Comparison of ENCODE assay signal across 22 mouse cellular contexts in the genomic region with DNA sequence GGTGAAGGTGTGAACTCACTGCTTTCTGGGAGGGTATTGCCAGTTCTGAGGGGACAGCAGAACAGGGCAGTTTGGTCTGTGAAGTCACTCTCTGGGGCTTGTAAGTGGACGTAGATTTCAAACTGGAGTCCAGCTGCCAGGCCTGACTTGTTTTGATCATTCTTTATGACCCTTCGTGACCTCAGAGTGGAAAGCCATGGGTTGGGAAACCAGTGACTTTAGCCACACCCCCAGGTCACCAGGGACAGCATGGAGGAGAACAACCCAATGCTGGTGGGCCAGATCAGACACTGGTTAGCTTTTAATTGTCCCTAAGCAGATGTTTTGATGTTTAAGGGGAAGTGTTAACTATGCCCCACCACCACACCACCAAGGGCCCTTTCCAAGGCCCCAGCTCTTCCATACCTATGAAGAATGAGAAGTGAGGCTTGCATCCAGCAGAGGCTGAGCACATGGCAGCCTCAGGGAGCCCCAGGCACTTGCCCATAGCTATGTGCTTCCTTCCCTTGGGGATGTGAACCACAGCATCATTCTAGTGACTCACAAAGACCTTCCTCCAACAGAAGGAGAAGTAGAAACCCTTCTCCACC. TPM values are rescaled to one million over a fixed set of nuclear protein-coding genes. Genes with fewer than 3 reads are reported as not detected.
DNase-seq lines count a peak whose midpoint lies in the region; ATAC-seq lines count a peak whose summit lies in the region.
"Had no signal": no experiment of that assay in that cellular context is flagged by ENCODE, and none has a peak within 500 bp of the region (broad histone marks: within the 10 kb centered on the region; RNA-seq: fewer than 3 reads in every experiment).

No protein-coding gene starts in this region.

- H3K27me3 ChIP-seq in liver, embryonic 13.5 days = no peaks in the 10 kb centered on the region
- H3K27me3 ChIP-seq: heart, embryonic 13.5 days; hindbrain, embryonic 12.5 days had no signal

- no peak overlapping the region for H3K9ac ChIP-seq in liver, embryonic 13.5 days
- H3K9ac ChIP-seq: heart, embryonic 13.5 days; hindbrain, embryonic 12.5 days; liver, embryonic 14.5 days had no signal

- no peak overlapping the region for H3K4me3 ChIP-seq in brown adipose tissue, adult 24 weeks (ENCODE audit: insufficient read depth, low read depth, low read length)
- no peak overlapping the region for H3K4me3 ChIP-seq in liver, embryonic 13.5 days (replicated peaks)
- H3K4me3 ChIP-seq: embryonic facial prominence, embryonic 10.5 days; erythroblast, embryonic 14.5 days; heart, embryonic 13.5 days; hindbrain, embryonic 12.5 days had no signal

- no peaks in the 10 kb centered on the region for H3K9me3 ChIP-seq in liver, embryonic 13.5 days (replicated peaks)
- H3K9me3 ChIP-seq: embryonic facial prominence, embryonic 10.5 days; heart, embryonic 13.5 days; hindbrain, embryonic 12.5 days had no signal

- H3K4me2 ChIP-seq in liver, embryonic 13.5 days = no peak overlapping the region
- H3K4me2 ChIP-seq: heart, embryonic 13.5 days; hindbrain, embryonic 12.5 days had no signal

- H3K4me1 ChIP-seq in brown adipose tissue, adult 24 weeks (ENCODE audit: control insufficient read depth, insufficient read depth, insufficient read length, low read length) = peaks cover 10% of the 10 kb centered on the region
- H3K4me1 ChIP-seq in liver, embryonic 13.5 days (replicated peaks) = peaks cover 6% of the 10 kb centered on the region; the same call in 1 of the 2 replicates
- H3K4me1 ChIP-seq: embryonic facial prominence, embryonic 10.5 days had no signal

- WGBS in liver, embryonic 13.5 days (ENCODE audit: insufficient replicate concordance) = 44% methylated on average over 2 of the region's 2 CpGs

- peak; percentile 27; the same call in 1 of the 2 replicates for ATAC-seq in liver, embryonic 13.5 days (ENCODE audit: low read depth)
- peak; percentile 52 for ATAC-seq in megakaryocyte progenitor cell, adult 5-6 weeks (replicated peaks; ENCODE audit: poor library complexity)
- ATAC-seq: forebrain, embryonic 16.5 days had no signal

- DNase-seq in heart, adult 18-20 months = peak; percentile 38 to 54
- DNase-seq in heart, adult 8-10 months (ENCODE audit: low spot score) = no peak
- DNase-seq in liver, embryonic 13.5 days = no peak
- DNase-seq in testis, postnatal 10 days (ENCODE audit: low spot score) = no peak
- DNase-seq in cerebellum, postnatal 36 days = no peak
- DNase-seq: cerebellum, adult 9-11 months; gastrocnemius, postnatal 10 days; kidney, adult 11 months; kidney, postnatal 36 days; thymus, adult 18-20 months had no signal

- H3K27ac ChIP-seq in brown adipose tissue, adult 24 weeks (replicated peaks; ENCODE audit: low read depth, low read length) = peak overlapping the region; percentile 31; the same call in 1 of the 2 replicates
- H3K27ac ChIP-seq in liver, embryonic 13.5 days = no peak overlapping the region
- H3K27ac ChIP-seq: embryonic facial prominence, embryonic 10.5 days; heart, embryonic 13.5 days; hindbrain, embryonic 12.5 days; liver, embryonic 14.5 days had no signal

- H3K36me3 ChIP-seq in liver, embryonic 13.5 days = no peaks in the 10 kb centered on the region
- H3K36me3 ChIP-seq: embryonic facial prominence, embryonic 10.5 days; heart, embryonic 13.5 days; hindbrain, embryonic 12.5 days had no signal

RNA-seq across cellular contexts. Expression of a gene that starts 1.1 kb away (rescaled TPM):
- total RNA-seq in heart, adult 18-20 months (2021) = 1 to 10 TPM; 2.2 to 3.1 TPM
- 1 to 10 TPM in 2 of 4 experiments, under 1 TPM in 2; 0.60 to 4.5 (median 1.7) TPM for total RNA-seq in heart, adult 8-10 months (2022)
- 24.8 and 28.9 TPM in 2 replicates for polyA plus RNA-seq in brown adipose tissue, adult 24 weeks (2012; ENCODE audit: insufficient read depth, insufficient read length, missing spikeins)
- polyA plus RNA-seq in liver, embryonic 13.5 days (2015; fragmentation: Nextera tagmentation; extraction: Ambion mirVana) = not detected in 2 replicates
- not detected in 2 replicates for total RNA-seq in megakaryocyte progenitor cell, adult 5-6 weeks (2015)
- total RNA-seq in megakaryocyte progenitor cell, adult 5-6 weeks (2017) = not detected in 2 replicates
- total RNA-seq: gastrocnemius, postnatal 10 days; layer of hippocampus, postnatal 25 days; left cerebral cortex, postnatal 25 days; megakaryocyte-erythroid progenitor cell, adult 5-6 weeks had no signal
- polyA plus RNA-seq: embryonic facial prominence, embryonic 10.5 days; erythroblast, embryonic 14.5 days; forebrain, embryonic 16.5 days; heart, embryonic 13.5 days; hindbrain, embryonic 12.5 days; liver, embryonic 14.5 days; neural tube, embryonic 14.5 days had no signal

RNA-seq across cellular contexts. Expression of a gene that starts 5.2 kb away (rescaled TPM):
- total RNA-seq in heart, adult 18-20 months (2021) = under 1 TPM in 1 of 2 experiments, not detected in 1; 0.82 TPM
- total RNA-seq in heart, adult 8-10 months (2022) = under 1 TPM in 2 of 4 experiments, not detected in 2; 0.34 to 0.37 TPM
- polyA plus RNA-seq in brown adipose tissue, adult 24 weeks (2012; ENCODE audit: insufficient read depth, insufficient read length, missing spikeins) = 1.3 TPM in 1 of 2 replicates, not detected in the other
- polyA plus RNA-seq in liver, embryonic 13.5 days (2015; fragmentation: Nextera tagmentation; extraction: Ambion mirVana) = not detected in 2 replicates
- not detected in 2 replicates for total RNA-seq in megakaryocyte progenitor cell, adult 5-6 weeks (2015)
- total RNA-seq in megakaryocyte progenitor cell, adult 5-6 weeks (2017) = not detected in 2 replicates
- total RNA-seq: layer of hippocampus, postnatal 25 days; left cerebral cortex, postnatal 25 days; megakaryocyte-erythroid progenitor cell, adult 5-6 weeks had no signal
- polyA plus RNA-seq: embryonic facial prominence, embryonic 10.5 days; erythroblast, embryonic 14.5 days; forebrain, embryonic 16.5 days; heart, embryonic 13.5 days; hindbrain, embryonic 12.5 days; liver, embryonic 14.5 days; neural tube, embryonic 14.5 days had no signal

RNA-seq across cellular contexts. Expression of a gene that starts 12.7 kb away (rescaled TPM):
- 1 to 10 TPM in 1 of 2 experiments, under 1 TPM in 1; 0.84 to 3.7 TPM for total RNA-seq in heart, adult 18-20 months (2021)
- under 1 TPM in 1 of 4 experiments, not detected in 3; 0.75 TPM for total RNA-seq in heart, adult 8-10 months (2022)
- 282 and 371 TPM in 2 replicates for polyA plus RNA-seq in brown adipose tissue, adult 24 weeks (2012; ENCODE audit: insufficient read depth, insufficient read length, missing spikeins)
- polyA plus RNA-seq in liver, embryonic 13.5 days (2015; fragmentation: Nextera tagmentation; extraction: Ambion mirVana) = not detected in 2 replicates
- total RNA-seq in megakaryocyte progenitor cell, adult 5-6 weeks (2015) = 1.5 and 4.2 TPM in 2 replicates
- 4.7 and 6.6 TPM in 2 replicates for total RNA-seq in megakaryocyte progenitor cell, adult 5-6 weeks (2017)
- total RNA-seq: layer of hippocampus, postnatal 25 days; left cerebral cortex, postnatal 25 days had no signal
- polyA plus RNA-seq: embryonic facial prominence, embryonic 10.5 days; erythroblast, embryonic 14.5 days; forebrain, embryonic 16.5 days; heart, embryonic 13.5 days; hindbrain, embryonic 12.5 days; liver, embryonic 14.5 days; neural tube, embryonic 14.5 days had no signal

RNA-seq across cellular contexts. Expression of a gene that starts 46.1 kb away (rescaled TPM):
- 1 to 10 TPM; 3.5 to 7.3 TPM for total RNA-seq in heart, adult 18-20 months (2021)
- 1 to 10 TPM; 3.1 to 4.4 (median 3.5) TPM for total RNA-seq in heart, adult 8-10 months (2022)
- polyA plus RNA-seq in brown adipose tissue, adult 24 weeks (2012; ENCODE audit: insufficient read depth, insufficient read length, missing spikeins) = 0.95 and 1.5 TPM in 2 replicates
- polyA plus RNA-seq in liver, embryonic 13.5 days (2015; fragmentation: Nextera tagmentation; extraction: Ambion mirVana) = 3.0 and 3.8 TPM in 2 replicates
- 20.9 and 26.7 TPM in 2 replicates for total RNA-seq in megakaryocyte progenitor cell, adult 5-6 weeks (2015)
- 11.8 and 13.7 TPM in 2 replicates for total RNA-seq in megakaryocyte progenitor cell, adult 5-6 weeks (2017)

Comparison
In these comparisons a context has a peak if more than half of its experiments do, and no peak if none do; other contexts are left out.
1. DNase-seq: peak in heart, adult 18-20 months (2 of 2); none in heart, adult 8-10 months (single experiment), liver, embryonic 13.5 days (single experiment), testis, postnatal 10 days (single experiment) and cerebellum, postnatal 36 days (0 of 2).